Mouse (Mus musculus): ENCODE measurements around the gene Uhrf1bp1l. TPM values are rescaled to one million over a fixed set of nuclear protein-coding genes. Genes with fewer than 3 reads are reported as not detected.

Uhrf1bp1l gene
- polyA plus RNA-seq, 1 experiment from 2014 or later, result 20.7 TPM

DNA sequence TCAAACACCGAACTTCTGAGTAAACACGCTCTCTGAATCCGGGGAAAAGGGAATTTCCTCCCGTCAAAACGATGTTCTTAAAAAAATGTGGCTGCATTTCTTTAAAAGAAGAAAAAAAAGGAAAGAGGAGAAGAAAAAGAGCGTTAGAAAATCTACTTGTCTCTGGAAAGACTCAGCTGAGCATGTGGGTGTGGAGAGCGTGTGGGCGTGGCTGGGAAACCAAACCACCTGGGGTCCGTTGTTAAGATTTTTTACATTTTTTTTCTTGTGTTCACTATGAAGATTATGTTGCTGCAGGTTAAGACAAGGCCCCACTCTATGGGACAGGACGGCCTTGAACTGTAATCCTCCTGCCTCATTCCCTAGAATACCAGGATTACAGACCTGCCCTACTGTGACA is 29.9 kb upstream of the Uhrf1bp1l start:
- no peak overlapping the region for H3K9ac ChIP-seq (ENCODE audit: low read length)
- H3K36me3 ChIP-seq (ENCODE audit: control insufficient read depth, insufficient read depth, low read length), result peaks cover 67% of the 10 kb centered on the region
- WGBS, result 90% methylated on average over 10 of the region's 10 CpGs
- H3K4me2 ChIP-seq (ENCODE audit: low read length), result no peak overlapping the region
- no peak for ATAC-seq (ENCODE audit: insufficient number of reproducible peaks, insufficient read depth, low FRiP score, low read depth)
- no peaks in the 10 kb centered on the region for H3K4me1 ChIP-seq (ENCODE audit: control insufficient read depth in 2 of 2, insufficient read depth in 2 of 2, low read length in 2 of 2)
- no peaks in the 10 kb centered on the region for H3K27me3 ChIP-seq (ENCODE audit: control insufficient read depth, insufficient read depth, low read length)
- no peak overlapping the region for H3K27ac ChIP-seq (replicated peaks in 1 of 2; ENCODE audit: control insufficient read depth in 1 of 2, insufficient read depth in 1 of 2, low read depth in 2 of 2, low read length in 2 of 2)
- no peaks in the 10 kb centered on the region; the same call in 1 of the 2 replicates for H3K9me3 ChIP-seq (ENCODE audit: control insufficient read depth, low read length)
- no peak overlapping the region for H3K4me3 ChIP-seq (ENCODE audit: control insufficient read depth in 1 of 2, insufficient read depth in 1 of 2, low read depth in 1 of 2, low read length in 2 of 2)

DNA sequence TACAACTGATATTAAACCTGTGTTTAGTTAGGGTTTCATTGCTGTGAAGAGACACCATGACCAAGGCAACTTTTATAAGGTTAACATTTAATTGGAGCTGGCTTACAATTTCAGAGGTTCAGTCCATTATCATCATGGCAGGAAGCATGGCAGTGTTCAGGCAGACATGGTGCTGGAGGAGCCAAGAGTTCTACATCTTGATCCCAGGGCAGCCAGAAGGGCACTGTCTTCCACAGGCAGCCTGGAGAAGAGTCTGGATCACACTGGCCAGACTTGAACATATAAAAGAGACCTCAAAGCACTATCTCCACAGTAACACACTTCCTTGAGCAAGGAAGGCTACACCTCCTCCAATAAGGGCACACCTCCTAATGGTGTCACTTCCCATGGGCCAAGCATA is 24.5 kb upstream of the Uhrf1bp1l start:
- H3K9ac ChIP-seq (ENCODE audit: low read length), result no peak overlapping the region

DNA sequence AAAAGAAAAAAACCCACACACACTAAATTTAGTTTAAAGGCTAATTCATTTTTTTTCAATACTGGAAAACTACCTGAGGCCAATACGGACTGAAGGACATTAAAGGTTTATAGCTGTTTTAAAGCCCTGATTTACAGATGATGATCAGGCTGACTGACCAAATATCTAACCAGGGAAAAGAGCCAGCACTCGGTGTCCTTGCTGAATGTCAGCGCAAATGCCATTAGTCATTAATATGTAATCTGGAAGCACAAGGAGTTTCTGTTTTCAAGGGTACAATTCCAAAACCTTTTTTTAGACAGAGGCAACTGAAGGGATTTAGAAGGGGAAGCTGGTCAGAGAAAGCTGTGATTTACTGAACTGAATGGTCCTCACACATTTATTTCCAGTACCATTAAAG is 24.0 kb upstream of the Uhrf1bp1l start:
- Histone ChIP-seq H3K9ac (ENCODE audit: low read length) (no peak overlapping the region), H3K4me2 (ENCODE audit: low read length) (no peak overlapping the region), H3K27me3 (ENCODE audit: control insufficient read depth, insufficient read depth, low read length) (no peaks in the 10 kb centered on the region), H3K36me3 (ENCODE audit: control insufficient read depth, insufficient read depth, low read length) (peaks cover 53% of the 10 kb centered on the region), H3K27ac (replicated peaks in 1 of 2; ENCODE audit: control insufficient read depth in 1 of 2, insufficient read depth in 1 of 2, low read depth in 2 of 2, low read length in 2 of 2) (peak overlapping the region in 1 of 2 experiments; percentile 2; a peak in 2 of 4 replicates), H3K4me1 (ENCODE audit: control insufficient read depth in 2 of 2, insufficient read depth in 2 of 2, low read length in 2 of 2) (no peaks in the 10 kb centered on the region), H3K9me3 (ENCODE audit: control insufficient read depth, low read length) (no peaks in the 10 kb centered on the region), H3K4me3 (ENCODE audit: control insufficient read depth in 1 of 2, insufficient read depth in 1 of 2, low read depth in 1 of 2, low read length in 2 of 2) (no peak overlapping the region)
- 74% methylated on average over 3 of the region's 3 CpGs for WGBS
- no peak for ATAC-seq (ENCODE audit: insufficient number of reproducible peaks, insufficient read depth, low FRiP score, low read depth)

More for the DNA sequence above, 24.5 kb upstream of the Uhrf1bp1l start:
- H3K4me1 ChIP-seq (ENCODE audit: control insufficient read depth in 2 of 2, insufficient read depth in 2 of 2, low read length in 2 of 2), result no peaks in the 10 kb centered on the region
- H3K4me2 ChIP-seq (ENCODE audit: low read length), result no peak overlapping the region
- no peak for ATAC-seq (ENCODE audit: insufficient number of reproducible peaks, insufficient read depth, low FRiP score, low read depth)
- peaks cover 53% of the 10 kb centered on the region for H3K36me3 ChIP-seq (ENCODE audit: control insufficient read depth, insufficient read depth, low read length)
- no peak overlapping the region for H3K27ac ChIP-seq (replicated peaks in 1 of 2; ENCODE audit: control insufficient read depth in 1 of 2, insufficient read depth in 1 of 2, low read depth in 2 of 2, low read length in 2 of 2)
- H3K9me3 ChIP-seq (ENCODE audit: control insufficient read depth, low read length), result no peaks in the 10 kb centered on the region
- no peak overlapping the region for H3K4me3 ChIP-seq (ENCODE audit: control insufficient read depth in 1 of 2, insufficient read depth in 1 of 2, low read depth in 1 of 2, low read length in 2 of 2)
- no peaks in the 10 kb centered on the region for H3K27me3 ChIP-seq (ENCODE audit: control insufficient read depth, insufficient read depth, low read length)

DNA sequence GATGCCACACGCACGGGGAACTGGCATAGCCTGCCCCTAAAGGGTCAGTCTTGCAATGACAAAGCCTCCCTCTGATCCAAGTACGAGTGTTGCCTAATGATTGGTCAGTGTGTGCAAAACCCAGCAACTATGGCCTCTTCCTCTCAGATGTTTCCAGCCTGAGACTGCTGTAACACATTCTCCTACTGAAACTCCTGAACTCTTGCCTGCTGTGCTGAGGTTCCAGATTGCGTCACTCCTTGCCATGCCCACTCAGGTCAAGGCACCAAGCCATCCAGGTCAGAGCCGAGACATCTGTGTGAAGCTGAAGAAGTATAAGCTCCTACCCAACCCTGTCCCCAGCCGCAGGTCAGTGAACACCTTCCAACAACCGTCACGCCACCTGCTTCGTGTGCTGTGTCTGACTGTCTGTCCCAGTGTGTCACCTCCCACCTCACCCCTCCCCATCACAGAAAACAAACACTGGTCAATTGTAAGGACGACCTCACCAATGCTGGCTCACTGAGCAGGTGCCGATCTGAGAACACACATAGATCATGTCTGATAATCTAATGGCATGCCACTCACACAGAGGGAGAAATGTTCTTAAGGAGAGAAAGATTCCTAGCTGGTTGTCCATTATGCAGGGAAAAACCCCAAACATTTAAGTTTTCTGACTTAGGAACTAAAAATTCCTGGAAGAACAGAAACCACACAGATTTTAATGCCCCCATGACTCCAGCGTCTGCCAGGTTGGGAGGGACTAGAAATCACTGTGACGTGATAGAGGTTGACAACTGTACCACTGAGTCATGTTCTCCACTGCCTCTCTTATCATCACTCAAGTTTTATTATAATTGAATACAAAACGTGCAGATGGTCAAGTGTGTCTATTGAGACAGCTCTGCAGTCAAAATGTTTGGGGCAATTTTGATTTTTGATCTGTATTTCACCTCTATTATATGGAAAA is 22.3 kb upstream of the Uhrf1bp1l start:
- 87% methylated on average over 14 of the region's 14 CpGs for WGBS
- Histone ChIP-seq H3K27me3 (ENCODE audit: control insufficient read depth, insufficient read depth, low read length) (no peaks in the 10 kb centered on the region), H3K9me3 (ENCODE audit: control insufficient read depth, low read length) (no peaks in the 10 kb centered on the region), H3K36me3 (ENCODE audit: control insufficient read depth, insufficient read depth, low read length) (peaks cover 57% of the 10 kb centered on the region), H3K4me2 (ENCODE audit: low read length) (no peak overlapping the region), H3K4me3 (ENCODE audit: control insufficient read depth in 1 of 2, insufficient read depth in 1 of 2, low read depth in 1 of 2, low read length in 2 of 2) (no peak overlapping the region), H3K9ac (ENCODE audit: low read length) (no peak overlapping the region), H3K4me1 (ENCODE audit: control insufficient read depth in 2 of 2, insufficient read depth in 2 of 2, low read length in 2 of 2) (no peaks in the 10 kb centered on the region), H3K27ac (replicated peaks in 1 of 2; ENCODE audit: control insufficient read depth in 1 of 2, insufficient read depth in 1 of 2, low read depth in 2 of 2, low read length in 2 of 2) (no peak overlapping the region)
- no peak; the same call in 1 of the 2 replicates for ATAC-seq (ENCODE audit: insufficient number of reproducible peaks, insufficient read depth, low FRiP score, low read depth)

DNA sequence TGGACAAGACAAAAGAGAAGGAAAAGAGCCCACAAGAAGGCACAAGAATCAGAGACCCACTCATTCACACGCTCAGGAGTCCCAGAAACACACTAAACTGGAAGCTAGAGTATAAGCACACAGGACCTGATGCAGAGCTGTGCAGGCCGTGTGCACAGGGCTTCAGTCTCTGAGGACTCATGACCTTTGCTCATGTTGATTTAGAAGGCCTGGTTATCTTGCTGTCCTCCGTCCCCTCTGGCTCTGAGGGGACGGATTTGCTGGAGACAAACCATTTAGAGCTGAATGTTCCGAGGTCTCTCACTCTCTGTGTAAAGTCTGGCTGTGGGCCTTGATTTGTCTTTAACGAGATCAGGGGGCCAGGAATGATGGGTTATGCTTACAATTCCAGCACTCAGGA is 14.4 kb upstream of the Uhrf1bp1l start:
- Histone ChIP-seq H3K9ac (ENCODE audit: low read length) (no peak overlapping the region), H3K27ac (replicated peaks in 1 of 2; ENCODE audit: control insufficient read depth in 1 of 2, insufficient read depth in 1 of 2, low read depth in 2 of 2, low read length in 2 of 2) (no peak overlapping the region), H3K36me3 (ENCODE audit: control insufficient read depth, insufficient read depth, low read length) (peaks cover 23% of the 10 kb centered on the region), H3K27me3 (ENCODE audit: control insufficient read depth, insufficient read depth, low read length) (no peaks in the 10 kb centered on the region), H3K4me2 (ENCODE audit: low read length) (no peak overlapping the region), H3K9me3 (ENCODE audit: control insufficient read depth, low read length) (no peaks in the 10 kb centered on the region), H3K4me3 (ENCODE audit: control insufficient read depth in 1 of 2, insufficient read depth in 1 of 2, low read depth in 1 of 2, low read length in 2 of 2) (no peak overlapping the region), H3K4me1 (ENCODE audit: control insufficient read depth in 2 of 2, insufficient read depth in 2 of 2, low read length in 2 of 2) (peaks cover 0 to 9% of the 10 kb centered on the region in 2 experiments; a peak in 2 of 4 replicates)
- no peak for ATAC-seq (ENCODE audit: insufficient number of reproducible peaks, insufficient read depth, low FRiP score, low read depth)
- WGBS, result 76% methylated on average over 6 of the region's 6 CpGs

DNA sequence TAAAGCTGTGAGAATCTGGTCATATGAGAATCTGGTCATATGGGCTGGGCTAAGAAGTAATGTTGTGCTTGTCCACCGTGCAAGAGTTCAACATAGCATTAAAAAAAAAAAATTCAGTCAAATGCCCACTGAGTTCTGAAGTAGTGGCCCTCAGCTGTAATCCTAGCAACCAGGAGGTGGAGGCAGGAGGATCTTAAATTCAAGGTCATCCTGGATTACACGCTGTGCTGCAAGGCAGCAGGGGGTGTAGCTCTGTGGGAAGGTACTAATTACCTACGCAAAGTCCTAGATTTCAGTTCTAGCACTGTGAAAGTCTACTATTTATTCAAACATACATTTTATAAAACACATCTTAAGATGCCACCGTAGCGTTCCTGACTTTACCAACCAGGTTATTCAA is 13.4 kb upstream of the Uhrf1bp1l start:
- peak overlapping the region; percentile 77 for H3K4me2 ChIP-seq (ENCODE audit: low read length)
- WGBS, result 10% methylated on average over 5 of the region's 5 CpGs
- H3K27ac ChIP-seq (replicated peaks in 1 of 2; ENCODE audit: control insufficient read depth in 1 of 2, insufficient read depth in 1 of 2, low read depth in 2 of 2, low read length in 2 of 2), result no peak overlapping the region
- ATAC-seq (ENCODE audit: insufficient number of reproducible peaks, insufficient read depth, low FRiP score, low read depth), result no peak
- H3K9ac ChIP-seq (ENCODE audit: low read length), result peak overlapping the region; percentile 80
- H3K9me3 ChIP-seq (ENCODE audit: control insufficient read depth, low read length), result no peaks in the 10 kb centered on the region
- peaks cover 13% of the 10 kb centered on the region for H3K36me3 ChIP-seq (ENCODE audit: control insufficient read depth, insufficient read depth, low read length)
- H3K4me1 ChIP-seq (ENCODE audit: control insufficient read depth in 2 of 2, insufficient read depth in 2 of 2, low read length in 2 of 2), result peaks cover 0 to 9% of the 10 kb centered on the region in 2 experiments; a peak in 2 of 4 replicates
- peak overlapping the region; percentile 65 to 79; a peak in 3 of 4 replicates for H3K4me3 ChIP-seq (ENCODE audit: control insufficient read depth in 1 of 2, insufficient read depth in 1 of 2, low read depth in 1 of 2, low read length in 2 of 2)
- H3K27me3 ChIP-seq (ENCODE audit: control insufficient read depth, insufficient read depth, low read length), result no peaks in the 10 kb centered on the region

DNA sequence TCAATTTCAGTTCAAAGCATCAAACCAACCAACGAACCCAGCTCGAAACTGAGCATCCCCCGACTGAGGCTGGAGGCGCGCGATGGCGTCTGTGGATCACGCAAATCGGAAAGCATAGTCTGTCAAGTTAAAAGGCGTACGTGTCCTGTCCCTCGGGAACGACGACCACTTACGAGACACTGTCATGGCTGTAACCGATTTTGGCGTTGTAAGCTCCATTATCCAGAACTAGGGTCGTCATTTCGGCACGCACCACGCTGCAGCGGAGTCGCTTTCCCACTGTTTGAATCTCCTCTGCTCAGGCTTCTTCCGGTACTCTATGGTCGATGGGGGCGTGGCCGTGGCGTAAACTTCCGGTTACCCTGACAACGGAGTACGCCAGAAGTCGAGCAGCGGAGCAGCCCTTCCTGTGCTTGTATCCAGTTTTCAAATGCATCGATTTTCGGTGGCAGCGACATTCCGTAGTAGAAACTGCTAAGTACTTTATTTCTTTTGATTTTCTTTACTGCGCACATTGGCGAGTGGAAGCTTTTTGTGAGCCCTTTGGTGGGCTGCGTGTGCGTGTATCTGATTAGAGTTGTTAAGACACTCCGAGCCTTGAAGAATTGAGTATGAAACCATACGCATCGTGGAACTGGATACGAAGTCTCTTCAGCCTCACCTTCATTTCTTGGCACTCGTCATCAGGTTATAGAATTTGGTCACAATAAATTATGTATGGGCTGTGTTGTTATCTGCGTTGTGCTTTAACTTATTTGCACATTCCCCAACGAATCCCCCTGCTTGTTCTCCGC is 12.6 kb upstream of the Uhrf1bp1l start, which contains the start of gene Actr6:
Actr6 (minus strand) TSS at position 295 of the 794 bp plus-strand sequence.
- Histone ChIP-seq H3K36me3 (ENCODE audit: control insufficient read depth, insufficient read depth, low read length) (peaks cover 6% of the 10 kb centered on the region), H3K4me3 (ENCODE audit: control insufficient read depth in 1 of 2, insufficient read depth in 1 of 2, low read depth in 1 of 2, low read length in 2 of 2) (peak within 1 kb of the TSS; percentile 65 to 79), H3K4me2 (ENCODE audit: low read length) (peak within 1 kb of the TSS; percentile 77), H3K27me3 (ENCODE audit: control insufficient read depth, insufficient read depth, low read length) (no peaks in the 10 kb centered on the region), H3K4me1 (ENCODE audit: control insufficient read depth in 2 of 2, insufficient read depth in 2 of 2, low read length in 2 of 2) (peaks cover 0 to 9% of the 10 kb centered on the region in 2 experiments; a peak in 2 of 4 replicates), H3K9me3 (ENCODE audit: control insufficient read depth, low read length) (no peaks in the 10 kb centered on the region), H3K9ac (ENCODE audit: low read length) (peak within 1 kb of the TSS; percentile 80), H3K27ac (replicated peaks in 1 of 2; ENCODE audit: control insufficient read depth in 1 of 2, insufficient read depth in 1 of 2, low read depth in 2 of 2, low read length in 2 of 2) (peak within 1 kb of the TSS; percentile 5 to 57; a peak in 2 of 4 replicates)
- peak; percentile 96 for ATAC-seq (ENCODE audit: insufficient number of reproducible peaks, insufficient read depth, low FRiP score, low read depth)
- under 1% methylated on average over 49 of the region's 49 CpGs for WGBS

Data from heart, embryonic 14.5 days (tissue).